9 mouse cellular contexts compared by ENCODE assay signal in the genomic region with DNA sequence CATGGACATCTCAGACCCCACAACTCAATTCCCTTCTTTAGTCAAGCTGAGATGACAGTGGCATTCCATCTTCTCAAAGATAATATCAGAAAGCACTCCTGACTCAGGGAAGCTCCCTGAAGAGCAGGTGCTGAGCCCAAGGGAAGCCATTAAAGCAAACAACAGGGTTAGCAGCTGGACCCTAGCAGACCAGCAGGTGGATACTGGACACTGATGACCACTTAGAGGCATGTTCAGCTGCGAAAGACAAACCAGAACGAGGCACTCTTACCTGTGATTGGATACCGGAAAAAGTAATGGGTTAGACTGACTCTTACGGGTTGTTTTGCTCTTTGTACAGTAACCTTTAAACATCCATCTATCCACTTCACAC. TPM values are rescaled to one million over a fixed set of nuclear protein-coding genes. Genes with fewer than 3 reads are reported as not detected.
A peak's percentile ranks its signal among the peaks of the same experiment; 100 is the strongest.
DNase-seq lines count a peak whose midpoint lies in the region; ATAC-seq and TF ChIP-seq lines count a peak whose summit lies in the region.
"Had no signal": no experiment of that assay in that cellular context is flagged by ENCODE, and none has a peak within 500 bp of the region (broad histone marks: within the 10 kb centered on the region; RNA-seq: fewer than 3 reads in every experiment).

No protein-coding gene starts in this region.

- no peak overlapping the region for H3K27ac ChIP-seq in kidney, embryonic 14.5 days (ENCODE audit: low read depth, low read length)
- no peak overlapping the region for H3K27ac ChIP-seq in cortical plate, adult 2 months (ENCODE audit: insufficient read depth, low read length)
- H3K27ac ChIP-seq in forebrain, embryonic 13.5 days: no peak overlapping the region
- H3K27ac ChIP-seq in midbrain, embryonic 10.5 days (replicated peaks): no peak overlapping the region

- no peak for TF ChIP-seq POLR2A in cortical plate, adult 2 months (IDR thresholded peaks at IDR 0.05; ENCODE audit: extremely low read depth, insufficient read depth, low read length)

- WGBS in kidney, embryonic 14.5 days: 72% methylated on average over 4 of the region's 4 CpGs
- WGBS in forebrain, embryonic 13.5 days: 83% methylated on average over 4 of the region's 4 CpGs
- 78% methylated on average over 4 of the region's 4 CpGs for WGBS in midbrain, embryonic 10.5 days

- intact Hi-C loops in gastrocnemius, postnatal 36 days (cut with DNase I): no loop called here

- ATAC-seq in kidney, embryonic 14.5 days (ENCODE audit: low FRiP score, low TSS enrichment): no peak
- no peak for ATAC-seq in forebrain, embryonic 13.5 days
- ATAC-seq in megakaryocyte progenitor cell, adult 5-6 weeks (replicated peaks; ENCODE audit: poor library complexity): no peak

- no peaks in the 10 kb centered on the region for H3K36me3 ChIP-seq in kidney, embryonic 14.5 days (ENCODE audit: control insufficient read depth, insufficient read depth, low read length)
- H3K36me3 ChIP-seq in forebrain, embryonic 13.5 days (ENCODE audit: poor library complexity, severe bottlenecking): no peaks in the 10 kb centered on the region
- no peaks in the 10 kb centered on the region for H3K36me3 ChIP-seq in midbrain, embryonic 10.5 days

- 0 out of 2 replicates have a peak, but pooled peaks cover 3% of the 10 kb centered on the region for H3K4me1 ChIP-seq in kidney, embryonic 14.5 days (ENCODE audit: control insufficient read depth, insufficient read depth, low read length)
- H3K4me1 ChIP-seq in cortical plate, adult 2 months (ENCODE audit: control insufficient read depth, insufficient read depth, low read length): no peaks in the 10 kb centered on the region
- H3K4me1 ChIP-seq in forebrain, embryonic 13.5 days: peaks cover 12% of the 10 kb centered on the region
- H3K4me1 ChIP-seq in midbrain, embryonic 10.5 days: peaks cover 14% of the 10 kb centered on the region

- no peak for TF ChIP-seq CTCF in cortical plate, adult 2 months (IDR thresholded peaks at IDR 0.05; ENCODE audit: extremely low read depth, insufficient read depth, low read length)

- H3K9ac ChIP-seq in kidney, embryonic 14.5 days (ENCODE audit: low read depth, low read length): no peak overlapping the region
- no peak overlapping the region for H3K9ac ChIP-seq in forebrain, embryonic 13.5 days

- peak overlapping the region; percentile 84; the same call in 1 of the 2 replicates for H3K4me2 ChIP-seq in kidney, embryonic 14.5 days (replicated peaks; ENCODE audit: low read depth, low read length)
- peak overlapping the region; percentile 86 for H3K4me2 ChIP-seq in forebrain, embryonic 13.5 days

- H3K9me3 ChIP-seq in kidney, embryonic 14.5 days (ENCODE audit: control insufficient read depth, low read length): peaks cover 4% of the 10 kb centered on the region
- H3K9me3 ChIP-seq in forebrain, embryonic 13.5 days (replicated peaks): peaks cover 5% of the 10 kb centered on the region
- 0 out of 2 replicates have a peak, but pooled peaks cover 5% of the 10 kb centered on the region for H3K9me3 ChIP-seq in midbrain, embryonic 10.5 days (replicated peaks)

- peaks cover 16% of the 10 kb centered on the region for H3K27me3 ChIP-seq in kidney, embryonic 14.5 days (ENCODE audit: control insufficient read depth, insufficient read depth, low read length)
- peaks cover 8% of the 10 kb centered on the region; the same call in 1 of the 2 replicates for H3K27me3 ChIP-seq in forebrain, embryonic 13.5 days
- peaks cover 22% of the 10 kb centered on the region for H3K27me3 ChIP-seq in midbrain, embryonic 10.5 days (ENCODE audit: low read depth, poor library complexity, severe bottlenecking)

- DNase-seq in kidney, postnatal 4 days: no peak
- DNase-seq in midbrain, embryonic 10.5 days (ENCODE audit: low spot score): no peak
- no peak for DNase-seq in gastrocnemius, postnatal 36 days
- DNase-seq in urinary bladder, adult 2 months (ENCODE audit: low spot score): no peak

- peak overlapping the region; percentile 41; the same call in 1 of the 2 replicates for H3K4me3 ChIP-seq in kidney, embryonic 14.5 days (ENCODE audit: low read length)
- H3K4me3 ChIP-seq in cortical plate, adult 2 months (ENCODE audit: insufficient read depth, low read length): peak overlapping the region; percentile 61
- H3K4me3 ChIP-seq in forebrain, embryonic 13.5 days: no peak overlapping the region
- H3K4me3 ChIP-seq in midbrain, embryonic 10.5 days: peak overlapping the region; percentile 60
- H3K4me3 ChIP-seq: myocyte had no signal

RNA-seq across cellular contexts. Expression of a gene that starts 1.1 kb away (rescaled TPM):
- polyA plus RNA-seq in kidney, embryonic 14.5 days (2014; fragmentation: Nextera tagmentation; extraction: Ambion mirVana): 2.4 and 4.8 TPM in 2 replicates
- polyA plus RNA-seq in cortical plate, adult 2 months (2012; rRNA removed): 13.1 and 14.6 TPM in 2 replicates
- 2.5 TPM in 2 replicates for polyA plus RNA-seq in forebrain, embryonic 13.5 days (2015; fragmentation: Nextera tagmentation; extraction: Ambion mirVana)
- 1.9 and 4.8 TPM in 2 replicates for polyA plus RNA-seq in midbrain, embryonic 10.5 days (2016; fragmentation: Nextera tagmentation; extraction: Ambion mirVana)
- not detected for total RNA-seq in gastrocnemius, postnatal 36 days (2021)
- 0.92 and 1.3 TPM in 2 replicates for polyA plus RNA-seq in urinary bladder, adult 2 months (2012; rRNA removed)
- 22.1 and 23.6 TPM in 2 replicates for total RNA-seq in megakaryocyte progenitor cell, adult 5-6 weeks (2015)
- 12.7 and 14.4 TPM in 2 replicates for total RNA-seq in megakaryocyte progenitor cell, adult 5-6 weeks (2017)
- polyA plus RNA-seq: myocyte had no signal
